Mouse (Mus musculus): ENCODE data around the gene Cdr2l.

The Cdr2l gene

GRCm38 (mm10) chr11:115408266-115408920 lies 26.7 kb downstream of the Cdr2l start:
- no peak for DNase-seq

DNA sequence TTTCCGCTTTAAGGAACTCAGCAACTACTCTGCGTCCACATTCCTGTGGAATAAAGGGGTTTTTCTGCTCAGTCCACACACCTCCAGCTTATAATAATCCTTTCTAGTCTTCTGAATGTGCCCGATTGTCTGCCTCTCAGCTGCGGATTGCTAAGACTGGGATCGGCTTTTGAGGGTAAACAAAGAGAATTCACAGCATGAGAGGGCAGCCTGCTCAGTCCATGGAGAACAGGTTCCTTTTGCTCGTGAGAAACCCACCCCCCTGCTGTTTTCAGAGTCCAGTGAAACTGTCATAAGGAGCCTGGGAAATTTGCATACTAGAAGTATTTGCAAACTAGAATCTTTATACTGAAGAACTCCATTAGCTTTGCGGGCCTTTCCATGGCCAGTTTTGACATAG lies 27.8 kb downstream of the Cdr2l start:
- DNase-seq = peak; percentile 60

DNA sequence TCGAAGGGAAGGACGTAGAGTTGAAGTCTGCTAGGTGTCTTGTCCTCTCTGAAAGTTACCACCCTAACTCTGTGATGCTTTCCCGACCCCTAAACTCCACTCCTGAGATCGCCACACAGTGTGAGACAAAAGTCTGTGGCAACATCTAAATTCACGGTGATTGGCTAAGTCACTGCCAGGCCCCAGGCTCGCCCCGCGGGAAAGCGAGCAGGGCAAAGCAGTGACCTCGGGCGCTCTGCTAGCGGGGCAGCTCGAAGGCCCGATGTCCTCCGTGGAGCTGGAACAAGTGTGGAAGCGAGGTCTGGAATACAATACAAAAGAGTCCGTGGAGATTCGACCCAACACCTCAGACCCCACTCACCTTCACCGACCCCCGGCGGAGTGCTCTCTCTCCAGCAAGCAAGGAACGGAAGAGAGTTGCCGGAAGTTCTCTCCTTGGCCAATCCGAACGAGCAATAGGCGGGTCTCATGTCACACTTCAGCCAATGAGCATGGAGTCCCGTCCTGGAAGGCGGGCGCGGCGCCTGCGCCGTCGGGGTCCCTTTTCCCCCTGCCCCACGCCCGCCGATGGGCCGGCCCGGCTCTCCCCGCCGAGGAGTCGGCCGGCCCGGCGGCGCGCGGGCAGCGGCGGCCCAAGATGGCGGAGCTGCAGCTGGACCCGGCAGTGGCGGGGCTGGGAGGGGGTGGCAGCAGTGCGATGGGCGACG lies 38.0 kb downstream of the Cdr2l start, which contains the start of the genes Atp5h and Kctd2:
TSS of gene Atp5h (minus strand) at position 432 of the 707 bp plus-strand sequence.
TSS of gene Kctd2 (plus strand) at position 598 of the 707 bp plus-strand sequence.
- DNase-seq = peak; percentile 98

DNA sequence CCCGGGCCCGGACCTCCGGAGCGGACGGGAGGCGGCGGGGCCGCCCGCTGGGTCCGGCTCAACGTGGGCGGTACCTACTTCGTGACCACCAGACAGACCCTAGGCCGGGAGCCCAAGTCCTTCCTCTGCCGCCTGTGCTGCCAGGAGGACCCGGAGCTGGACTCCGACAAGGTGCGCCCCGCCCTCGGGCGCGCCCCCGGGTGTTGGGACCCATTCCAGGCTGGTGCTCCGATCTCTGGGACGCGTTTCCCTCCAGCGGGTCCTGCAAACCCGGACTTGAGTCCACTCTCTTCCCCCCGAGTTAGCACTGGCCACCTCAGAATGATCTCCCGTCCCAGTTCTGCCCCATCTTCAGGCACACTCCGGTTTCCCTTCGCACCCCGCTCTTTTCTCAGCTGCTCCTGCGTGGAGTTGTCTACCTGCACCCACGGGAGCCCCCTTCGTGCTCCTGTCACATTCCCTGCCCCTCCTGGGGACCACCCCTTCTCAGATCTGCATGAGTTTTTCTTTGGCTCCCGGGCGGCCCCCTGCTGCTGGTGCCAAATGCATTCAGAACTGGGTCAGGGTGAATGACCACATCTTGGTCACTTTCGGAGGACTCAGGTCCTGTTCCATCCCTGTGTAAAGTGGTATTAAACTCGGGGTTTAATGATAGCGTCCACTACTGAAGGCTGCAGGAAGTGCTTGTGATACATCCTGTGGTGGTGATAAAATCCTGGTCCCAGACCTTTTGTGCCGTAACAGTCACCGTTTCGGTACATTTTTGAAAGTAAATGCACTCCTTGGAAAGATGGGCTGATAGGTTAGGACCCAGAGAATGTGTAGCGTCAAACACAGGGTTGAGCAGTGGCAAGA lies 38.8 kb downstream of the Cdr2l start:
- peak; percentile 70 for DNase-seq

DNA sequence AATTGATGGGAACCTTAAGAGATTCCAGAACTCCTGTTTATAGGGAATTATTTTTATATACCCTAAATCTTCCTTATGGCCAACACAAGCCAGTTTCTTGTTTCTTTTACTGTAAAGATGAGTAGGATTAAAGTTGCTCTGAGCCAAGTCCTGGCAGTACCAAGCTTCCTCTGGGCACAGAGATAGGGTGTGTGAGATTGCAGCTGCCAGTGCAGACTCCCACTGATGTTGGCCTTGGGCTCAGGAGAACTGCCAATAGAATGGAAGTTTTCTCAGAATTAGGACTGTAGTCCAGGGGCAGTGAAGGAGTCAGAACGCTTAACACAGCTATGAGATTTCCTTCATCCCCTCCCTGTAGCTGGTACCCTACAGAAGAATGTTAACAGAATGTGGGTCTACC lies 39.6 kb downstream of the Cdr2l start:
- DNase-seq = no peak

DNA sequence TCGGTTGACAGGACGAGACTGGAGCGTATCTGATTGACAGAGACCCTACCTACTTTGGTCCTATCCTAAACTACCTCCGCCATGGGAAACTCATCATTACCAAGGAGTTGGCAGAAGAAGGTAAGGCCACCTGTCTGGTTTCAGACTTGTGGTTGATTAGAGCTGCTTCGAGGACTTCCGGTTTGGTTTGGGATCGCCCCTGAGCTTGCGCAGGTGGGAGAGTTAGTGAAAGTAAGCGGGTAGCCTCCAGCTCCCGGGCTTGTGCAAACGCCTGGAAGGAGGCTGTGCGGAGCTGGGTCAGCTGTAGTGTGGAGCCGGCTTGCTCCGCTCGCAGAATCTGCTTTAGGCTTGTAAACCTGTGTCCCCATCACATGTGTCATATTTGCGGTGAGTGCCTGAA lies 40.3 kb downstream of the Cdr2l start:
- DNase-seq = no peak

GRCm38 (mm10) chr11:115423091-115423490 lies 41.4 kb downstream of the Cdr2l start:
- DNase-seq = no peak

DNA sequence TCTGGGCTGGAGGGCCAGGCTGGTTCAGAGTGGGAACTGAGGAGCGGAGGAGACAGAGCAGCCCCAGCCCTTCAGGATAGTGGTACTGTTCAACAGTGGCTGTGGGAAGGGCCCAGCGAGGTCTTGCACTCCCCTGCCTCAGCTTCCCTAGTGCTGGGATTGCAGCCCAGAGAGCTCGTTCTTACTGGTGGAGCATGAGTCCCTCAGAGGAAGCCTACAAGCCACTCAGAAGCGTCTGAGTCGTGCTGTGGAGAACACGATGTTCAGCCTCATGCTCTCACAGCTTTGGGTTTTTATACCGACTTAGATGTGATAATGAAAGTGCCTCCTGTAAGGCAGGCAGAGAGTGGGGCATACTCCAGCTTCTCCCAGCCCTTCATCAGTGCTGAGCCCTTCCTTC lies 43.0 kb downstream of the Cdr2l start:
- no peak for DNase-seq

GRCm38 (mm10) chr11:115425671-115426070 lies 44.0 kb downstream of the Cdr2l start:
- DNase-seq = no peak

DNA sequence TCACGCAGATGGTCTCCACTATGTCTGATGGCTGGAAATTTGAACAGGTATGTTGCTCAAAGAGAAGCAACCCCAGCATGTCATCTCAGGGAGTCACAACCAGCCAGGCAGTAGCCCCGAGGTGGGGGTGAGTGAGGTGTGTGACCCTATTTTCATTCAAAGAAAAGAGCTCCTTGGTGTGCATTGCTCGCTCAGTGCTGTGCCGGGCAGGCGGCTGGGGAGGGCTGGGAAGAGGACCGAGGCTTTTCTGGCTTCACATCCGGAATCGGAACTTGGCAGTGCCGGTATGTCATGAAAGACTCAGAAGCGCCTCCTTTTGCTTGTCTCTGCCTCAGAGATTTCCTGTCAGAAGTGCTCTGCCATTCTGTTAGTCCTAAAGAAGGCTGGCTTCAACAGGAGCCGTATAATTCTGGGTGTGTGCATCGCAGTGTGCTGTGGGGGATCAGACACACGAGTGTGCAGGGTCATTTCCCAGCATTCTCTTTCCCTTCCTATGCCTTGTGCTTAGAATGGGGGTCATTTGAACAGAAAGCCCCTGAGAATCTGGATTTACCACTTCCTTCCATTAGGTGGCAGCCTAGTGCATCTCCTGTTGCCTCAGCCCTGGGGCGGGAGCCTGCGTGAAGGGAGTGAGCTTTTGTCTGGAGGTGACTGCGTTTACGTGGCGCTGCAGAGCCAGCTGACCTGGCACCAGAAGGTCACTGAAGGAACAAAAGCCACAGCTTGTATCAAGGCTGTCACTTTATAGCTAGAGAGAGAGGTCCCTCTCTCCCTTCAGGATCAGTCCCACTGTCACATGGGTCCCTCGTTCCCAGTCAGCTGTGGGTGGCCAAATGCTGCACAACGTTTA lies 46.0 kb downstream of the Cdr2l start:
- peak; percentile 93 for DNase-seq

- DNase-seq = no peak
These were observed 47.6 kb downstream of the Cdr2l start for GRCm38 (mm10) chr11:115429307-115429706.

DNA sequence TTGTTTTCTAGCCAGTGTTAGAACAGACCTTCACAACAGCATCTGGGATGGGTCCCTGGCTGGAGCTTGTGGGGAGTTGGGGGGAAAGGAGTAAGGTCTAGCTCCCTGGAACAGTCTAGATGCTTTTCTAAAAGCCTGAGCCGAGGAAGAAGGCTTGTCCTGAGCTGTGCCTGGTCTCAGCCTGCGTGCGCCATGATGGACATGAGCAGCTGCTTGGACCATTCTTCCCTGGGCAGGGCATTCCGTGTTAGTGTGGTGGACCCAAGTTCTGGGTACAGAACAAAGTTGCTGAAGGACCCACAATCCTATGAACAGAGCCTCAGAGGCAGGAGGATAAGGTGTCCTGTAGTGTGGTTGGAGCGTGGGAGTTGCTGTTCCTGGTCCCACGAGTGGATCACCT lies 48.8 kb downstream of the Cdr2l start:
- DNase-seq = no peak

DNA sequence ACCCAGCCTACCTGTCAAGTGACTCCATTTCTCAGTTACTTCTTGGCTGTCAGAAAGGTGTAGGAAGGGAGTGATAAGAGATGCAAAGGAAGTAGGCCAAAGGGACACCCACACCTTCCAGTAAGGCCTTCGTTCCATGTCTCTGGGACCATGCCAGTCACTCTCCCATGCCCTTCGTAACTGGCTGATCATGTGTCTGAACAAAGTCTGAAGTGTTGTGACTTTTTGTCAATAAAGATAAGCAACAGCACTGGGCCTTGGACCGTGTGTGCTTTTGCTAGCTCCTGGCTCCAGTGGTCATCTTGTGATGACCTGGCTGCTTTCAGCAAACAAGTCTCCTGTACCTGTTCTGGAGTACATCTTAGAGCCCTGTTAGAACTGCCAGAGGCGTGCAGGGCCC lies 51.1 kb downstream of the Cdr2l start:
- DNase-seq = no peak

DNA sequence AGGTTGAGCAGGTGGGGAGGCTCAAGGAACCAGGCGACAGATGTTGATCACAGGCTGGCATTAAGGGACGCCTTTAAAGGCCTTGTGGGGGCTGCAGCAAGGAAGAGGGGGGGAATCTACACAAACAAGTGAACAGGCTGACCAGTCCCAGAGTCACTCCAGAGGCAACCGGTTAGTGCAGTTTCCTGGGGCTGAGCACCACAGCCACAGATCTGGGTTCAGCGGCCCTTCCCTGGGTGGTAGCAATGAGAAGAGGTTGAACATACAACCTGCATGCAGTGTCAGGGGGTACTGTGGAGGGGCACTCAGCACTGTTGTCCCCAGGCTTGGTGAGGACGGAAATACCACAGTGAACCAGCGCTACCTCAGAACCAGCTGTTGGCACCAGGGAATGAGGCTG lies 51.6 kb downstream of the Cdr2l start:
- no peak for DNase-seq

GRCm38 (mm10) chr11:115435596-115436337 lies 54.1 kb downstream of the Cdr2l start:
- peak; percentile 79 for DNase-seq

GRCm38 (mm10) chr11:115437571-115438122 lies 55.9 kb downstream of the Cdr2l start:
- no peak for DNase-seq

- no peak for DNase-seq
These were observed 57.6 kb downstream of the Cdr2l start for GRCm38 (mm10) chr11:115439326-115439725.

- DNase-seq = no peak
These were observed 58.3 kb downstream of the Cdr2l start, which contains the start of gene Trim80 for GRCm38 (mm10) chr11:115439906-115440595. Gene Trim80, plus strand, starts transcription at chr11:115440545.

DNA sequence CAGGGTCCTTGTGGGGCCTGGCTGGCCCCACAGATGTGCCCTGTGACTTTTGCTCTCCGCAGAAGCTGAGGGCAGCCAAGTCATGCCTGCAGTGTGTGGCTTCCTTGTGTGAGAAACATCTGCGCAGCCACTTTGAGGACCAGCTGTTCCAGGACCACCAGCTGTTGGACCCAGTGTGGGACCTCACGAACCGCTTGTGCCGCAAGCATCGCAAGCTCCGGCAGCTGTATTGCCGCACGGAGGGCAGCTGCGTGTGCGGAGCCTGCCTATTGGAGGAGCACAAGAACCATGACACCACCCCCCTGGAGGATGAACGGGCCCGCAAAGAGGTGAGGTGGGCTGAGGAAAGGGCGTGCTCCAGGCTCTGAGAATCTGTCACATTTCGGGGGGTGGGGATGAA lies 59.7 kb downstream of the Cdr2l start:
- no peak for DNase-seq
